ENCODE assay signal across 8 mouse cellular contexts in the genomic region with DNA sequence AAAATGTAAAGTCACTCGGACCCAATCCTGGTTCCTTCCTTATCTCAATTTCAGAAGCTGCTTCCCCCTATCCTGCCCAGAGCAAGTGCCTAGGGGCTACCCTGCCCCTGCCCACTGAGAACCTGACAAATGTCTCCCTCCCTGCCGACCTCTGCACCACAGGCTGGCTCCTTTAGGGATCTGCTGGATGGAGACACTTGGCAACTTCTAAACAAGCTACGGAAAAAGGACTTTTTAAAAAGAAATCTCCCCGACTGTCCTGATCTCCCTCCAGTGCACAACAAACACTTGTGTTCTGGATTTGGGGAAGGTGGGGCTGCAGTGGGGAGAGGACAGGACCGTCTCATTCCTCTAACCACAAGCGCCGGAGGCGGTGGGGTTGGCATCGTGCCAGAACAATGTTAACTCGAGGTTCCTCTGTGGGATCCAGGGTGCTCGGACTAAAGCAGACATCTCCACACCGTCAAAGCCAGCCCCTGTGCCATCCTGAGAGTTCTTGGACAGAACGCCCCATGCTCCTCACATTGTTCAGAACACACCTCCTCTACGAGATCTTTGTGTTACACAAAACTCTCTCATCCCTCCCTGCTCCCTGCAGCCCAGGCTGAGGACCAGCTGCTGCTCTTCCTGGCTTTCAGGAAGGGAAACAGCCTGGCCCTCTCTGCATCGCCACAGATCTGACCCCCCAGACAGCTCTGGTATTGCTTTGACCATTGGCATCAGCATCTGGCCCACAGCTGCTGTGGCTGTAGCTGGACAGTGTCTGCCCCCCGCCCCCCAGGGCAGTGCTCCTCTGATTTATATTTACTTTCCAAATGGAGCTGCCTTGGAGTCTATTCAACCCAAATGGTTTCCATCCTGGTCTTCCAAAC.
DNase-seq lines count a peak whose midpoint lies in the region; ATAC-seq lines count a peak whose summit lies in the region.

No protein-coding gene starts in this region.

- H3K9ac ChIP-seq in heart, embryonic 16.5 days (ENCODE audit: low read length): no peak overlapping the region
- H3K9ac ChIP-seq in forebrain, embryonic 16.5 days (replicated peaks; ENCODE audit: low read depth, low read length): no peak overlapping the region

- no peak overlapping the region for H3K4me3 ChIP-seq in heart, embryonic 16.5 days (ENCODE audit: low read length)
- H3K4me3 ChIP-seq in forebrain, embryonic 16.5 days (replicated peaks; ENCODE audit: low read length): no peak overlapping the region

- H3K27ac ChIP-seq in heart, embryonic 16.5 days (ENCODE audit: low read length): peak overlapping the region; percentile 23; the same call in 1 of the 2 replicates
- no peak overlapping the region for H3K27ac ChIP-seq in forebrain, embryonic 16.5 days (ENCODE audit: low read length)

- 47% methylated on average over 16 of the region's 16 CpGs for WGBS in heart, embryonic 16.5 days
- 64% methylated on average over 16 of the region's 16 CpGs for WGBS in forebrain, embryonic 16.5 days

- DNase-seq in adrenal gland, adult (ENCODE audit: inconsistent age in 2 of 2, low spot score in 1 of 2): peak; percentile 50 to 61
- no peak for DNase-seq in adrenal gland, postnatal 4 days (ENCODE audit: low spot score in 2 of 2)
- peak; percentile 50 for DNase-seq in ovary, postnatal 10 days (ENCODE audit: low spot score)
- no peak for DNase-seq in ovary, adult 18-20 months (ENCODE audit: low spot score)
- DNase-seq in kidney, postnatal 4 days: peak; percentile 77 to 82
- peak; percentile 54 for DNase-seq in ovary, postnatal 36 days (ENCODE audit: low spot score)

- peaks cover 18% of the 10 kb centered on the region for H3K36me3 ChIP-seq in heart, embryonic 16.5 days (ENCODE audit: control insufficient read depth, insufficient read depth)
- no peaks in the 10 kb centered on the region for H3K36me3 ChIP-seq in forebrain, embryonic 16.5 days (ENCODE audit: control insufficient read depth, insufficient read depth)

- H3K27me3 ChIP-seq in heart, embryonic 16.5 days (ENCODE audit: control insufficient read depth, insufficient read depth, low read length): no peaks in the 10 kb centered on the region
- no peaks in the 10 kb centered on the region for H3K27me3 ChIP-seq in forebrain, embryonic 16.5 days (replicated peaks; ENCODE audit: control insufficient read depth, insufficient read depth, low read length)

- no peak for ATAC-seq in heart, embryonic 16.5 days (replicated peaks; ENCODE audit: extremely low read depth, insufficient read depth, low FRiP score)
- ATAC-seq in forebrain, embryonic 16.5 days: no peak

- no peaks in the 10 kb centered on the region for H3K9me3 ChIP-seq in heart, embryonic 16.5 days (replicated peaks; ENCODE audit: control insufficient read depth, low read length)
- H3K9me3 ChIP-seq in forebrain, embryonic 16.5 days (ENCODE audit: control insufficient read depth, low read length): no peaks in the 10 kb centered on the region

- no peak overlapping the region for H3K4me2 ChIP-seq in heart, embryonic 16.5 days (ENCODE audit: low read depth, low read length)
- H3K4me2 ChIP-seq in forebrain, embryonic 16.5 days (ENCODE audit: low read length): no peak overlapping the region

- peaks cover 5% of the 10 kb centered on the region; the same call in 1 of the 2 replicates for H3K4me1 ChIP-seq in heart, embryonic 16.5 days (ENCODE audit: control insufficient read depth, insufficient read depth, low read length)
- H3K4me1 ChIP-seq in forebrain, embryonic 16.5 days (replicated peaks; ENCODE audit: control insufficient read depth, insufficient read depth, low read length): 0 out of 2 replicates have a peak, but pooled peaks cover 4% of the 10 kb centered on the region

Comparison
In these comparisons a context has a peak if more than half of its experiments do, and no peak if none do; other contexts are left out.
1. DNase-seq: peak in adrenal gland, adult (2 of 2), ovary, postnatal 10 days (single experiment), kidney, postnatal 4 days (2 of 2) and ovary, postnatal 36 days (single experiment); none in adrenal gland, postnatal 4 days (0 of 2) and ovary, adult 18-20 months (single experiment).